Mouse (Mus musculus): ENCODE data around the gene Olfr313. TPM values are rescaled to one million over a fixed set of nuclear protein-coding genes. Genes with fewer than 3 reads are reported as not detected.
A peak's percentile ranks its signal among the peaks of the same experiment; 100 is the strongest.

Olfr313 gene
- polyA plus RNA-seq, 1 experiment from 2014 or later = not detected

DNA sequence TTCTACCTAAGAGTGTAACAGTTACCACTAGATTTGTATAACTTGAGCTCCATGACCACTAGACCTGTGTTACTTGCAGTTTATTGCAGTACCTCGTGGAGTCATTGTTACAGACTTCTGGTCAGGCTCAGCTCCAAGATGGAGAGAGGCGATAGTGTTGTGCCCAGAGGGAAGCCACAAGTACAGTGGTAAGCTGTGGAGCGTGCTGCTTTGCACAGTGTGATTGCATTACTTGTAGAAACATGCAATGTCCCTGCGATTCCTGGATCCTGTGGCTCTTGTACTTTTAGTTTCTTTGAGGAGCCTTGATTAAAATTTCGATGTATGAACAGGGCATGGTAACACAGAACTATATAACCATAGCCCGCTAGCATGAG is 53.1 kb downstream of the Olfr313 start:
- Histone ChIP-seq H3K4me3 (ENCODE audit: low read depth, low read length) (peak overlapping the region; percentile 79), H3K36me3 (ENCODE audit: control insufficient read depth, insufficient read depth, low read length) (peaks cover 2% of the 10 kb centered on the region; the same call in 1 of the 2 replicates), H3K9me3 (ENCODE audit: control insufficient read depth, low read length) (no peaks in the 10 kb centered on the region), H3K27me3 (ENCODE audit: control insufficient read depth, insufficient read depth, low read length) (no peaks in the 10 kb centered on the region), H3K9ac (ENCODE audit: low read length) (no peak overlapping the region; the same call in 1 of the 2 replicates), H3K27ac (replicated peaks; ENCODE audit: low read depth, low read length) (no peak overlapping the region), H3K4me1 (ENCODE audit: control insufficient read depth, insufficient read depth, low read length) (peaks cover 10% of the 10 kb centered on the region), H3K4me2 (ENCODE audit: low read depth, severe bottlenecking) (peak overlapping the region; percentile 74)
- ATAC-seq (ENCODE audit: insufficient number of reproducible peaks, low FRiP score, low TSS enrichment, low read depth) (no peak), DNase-seq (ENCODE audit: low spot score) (no peak)
- 87% methylated on average over 6 of the region's 6 CpGs for WGBS

Other genes starting within 250 kb of the Olfr313 start
- not detected in 2 replicates for gene Olfr224, start 244.4 kb upstream of the Olfr313 start, polyA plus RNA-seq (2014; fragmentation: Nextera tagmentation; extraction: Ambion mirVana)
- gene Olfr325, start 237.3 kb upstream of the Olfr313 start, polyA plus RNA-seq (2014; fragmentation: Nextera tagmentation; extraction: Ambion mirVana) = not detected in 2 replicates
- gene Olfr324, start 219.9 kb upstream of the Olfr313 start, polyA plus RNA-seq (2014; fragmentation: Nextera tagmentation; extraction: Ambion mirVana) = not detected in 2 replicates
- not detected in 2 replicates for gene 2210407C18Rik, start 198.9 kb upstream of the Olfr313 start, polyA plus RNA-seq (2014; fragmentation: Nextera tagmentation; extraction: Ambion mirVana)
- not detected in 2 replicates for gene Olfr323, start 184.5 kb upstream of the Olfr313 start, polyA plus RNA-seq (2014; fragmentation: Nextera tagmentation; extraction: Ambion mirVana)
- 0.08 and 0.38 TPM in 2 replicates for gene Trim58, start 174.5 kb upstream of the Olfr313 start, polyA plus RNA-seq (2014; fragmentation: Nextera tagmentation; extraction: Ambion mirVana)
- gene Olfr322, start 156.2 kb upstream of the Olfr313 start, polyA plus RNA-seq (2014; fragmentation: Nextera tagmentation; extraction: Ambion mirVana) = not detected in 2 replicates
- not detected in 2 replicates for gene Olfr320, start 133.9 kb upstream of the Olfr313 start, polyA plus RNA-seq (2014; fragmentation: Nextera tagmentation; extraction: Ambion mirVana)
- not detected in 2 replicates for gene Olfr319, start 115.8 kb upstream of the Olfr313 start, polyA plus RNA-seq (2014; fragmentation: Nextera tagmentation; extraction: Ambion mirVana)
- gene Olfr318, start 91.0 kb upstream of the Olfr313 start, polyA plus RNA-seq (2014; fragmentation: Nextera tagmentation; extraction: Ambion mirVana) = not detected in 2 replicates
- 0.07 TPM in 1 of 2 replicates, not detected in the other for gene Olfr317, start 75.8 kb upstream of the Olfr313 start, polyA plus RNA-seq (2014; fragmentation: Nextera tagmentation; extraction: Ambion mirVana)
- not detected in 2 replicates for gene Olfr316, start 62.3 kb upstream of the Olfr313 start, polyA plus RNA-seq (2014; fragmentation: Nextera tagmentation; extraction: Ambion mirVana)
- gene Olfr315, start 41.8 kb upstream of the Olfr313 start, polyA plus RNA-seq (2014; fragmentation: Nextera tagmentation; extraction: Ambion mirVana) = not detected in 2 replicates
- not detected in 2 replicates for gene Olfr314, start 32.0 kb upstream of the Olfr313 start, polyA plus RNA-seq (2014; fragmentation: Nextera tagmentation; extraction: Ambion mirVana)
- not detected in 2 replicates for gene Fam183b, start 13.0 kb upstream of the Olfr313 start, polyA plus RNA-seq (2014; fragmentation: Nextera tagmentation; extraction: Ambion mirVana)
- gene Olfr312, start 14.2 kb downstream of the Olfr313 start, polyA plus RNA-seq (2014; fragmentation: Nextera tagmentation; extraction: Ambion mirVana) = not detected in 2 replicates
- not detected in 2 replicates for gene Olfr311, start 24.3 kb downstream of the Olfr313 start, polyA plus RNA-seq (2014; fragmentation: Nextera tagmentation; extraction: Ambion mirVana)
- 12.0 and 15.2 TPM in 2 replicates for gene Gm12258, start 32.2 kb downstream of the Olfr313 start, polyA plus RNA-seq (2014; fragmentation: Nextera tagmentation; extraction: Ambion mirVana)
- 9.4 and 10.4 TPM in 2 replicates for gene 2810021J22Rik, start 52.2 kb downstream of the Olfr313 start, polyA plus RNA-seq (2014; fragmentation: Nextera tagmentation; extraction: Ambion mirVana)
- gene Zfp39, start 89.2 kb downstream of the Olfr313 start, polyA plus RNA-seq (2014; fragmentation: Nextera tagmentation; extraction: Ambion mirVana) = 8.7 and 11.1 TPM in 2 replicates
- gene Btnl10, start 102.9 kb downstream of the Olfr313 start, polyA plus RNA-seq (2014; fragmentation: Nextera tagmentation; extraction: Ambion mirVana) = not detected in 2 replicates
- 269 and 275 TPM in 2 replicates for gene Rnf187, start 123.9 kb downstream of the Olfr313 start, polyA plus RNA-seq (2014; fragmentation: Nextera tagmentation; extraction: Ambion mirVana)
- 8.8 and 11.1 TPM in 2 replicates for gene Hist3h2ba, start 133.9 kb downstream of the Olfr313 start, polyA plus RNA-seq (2014; fragmentation: Nextera tagmentation; extraction: Ambion mirVana)
- gene Hist3h2a, start 139.7 kb downstream of the Olfr313 start, polyA plus RNA-seq (2014; fragmentation: Nextera tagmentation; extraction: Ambion mirVana) = 17.9 and 19.2 TPM in 2 replicates
- gene Trim17, start 139.7 kb downstream of the Olfr313 start, polyA plus RNA-seq (2014; fragmentation: Nextera tagmentation; extraction: Ambion mirVana) = 0.25 and 0.27 TPM in 2 replicates
- gene Trim11, start 163.1 kb downstream of the Olfr313 start, polyA plus RNA-seq (2014; fragmentation: Nextera tagmentation; extraction: Ambion mirVana) = 19.0 and 20.5 TPM in 2 replicates

All from limb, embryonic 11.5 days (tissue).